Mouse (Mus musculus): ENCODE measurements at regions not wholly inside any gene's neighbourhood (a gene's known extent, or its start where the extent isn't known, plus 50 kb on each side); places are given as distances from the start of the nearest gene placed in this dataset.

DNA sequence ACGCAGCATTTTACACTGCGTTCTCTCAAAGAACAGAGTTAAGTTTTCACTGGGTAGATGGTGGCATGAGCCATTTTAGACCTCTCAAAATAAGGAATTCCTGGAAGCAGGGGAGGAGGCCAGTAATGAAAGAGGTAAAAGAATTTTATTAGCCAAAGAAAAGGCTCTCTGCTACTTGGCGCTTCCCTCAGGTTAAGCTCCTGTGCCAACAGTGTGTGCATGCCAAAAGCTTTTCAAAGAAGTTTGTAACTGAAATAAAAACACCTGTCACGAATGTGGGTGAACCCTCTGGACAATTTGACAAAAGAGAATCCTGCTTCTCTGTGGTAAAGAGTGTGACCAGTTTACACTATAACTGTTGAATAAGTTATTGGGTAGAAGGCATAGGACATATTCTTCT lies 195.6 kb downstream of the Col12a1 start:
- TF ChIP-seq CTCF (IDR thresholded peaks at IDR 0.05; ENCODE audit: extremely low read depth, insufficient read depth, low read length) (no peak), POLR2A (IDR thresholded peaks at IDR 0.05; ENCODE audit: extremely low read depth, insufficient read depth, low read length) (no peak)

All from cortical plate, adult 2 months (tissue).